Mouse (Mus musculus) embryonic facial prominence, embryonic 12.5 days (tissue): ENCODE measurements around the gene Cnn2. TPM values are rescaled to one million over a fixed set of nuclear protein-coding genes. Genes with fewer than 3 reads are reported as not detected.

Experiments
- polyA plus RNA-seq: library from polyadenylated mRNA; unstranded; fragments of >200 nt; fragmentation: Nextera tagmentation; extraction: Ambion mirVana; gene quantifications from 2 replicates; pipeline ENCODE4 v1.2.1, GENCODE M21; 2016

Cnn2 gene
- polyA plus RNA-seq, 1 experiment from 2014 or later: 313 TPM

Other genes with a start within 250 kb of the Cnn2 start
- 49.6 and 54.0 TPM in 2 replicates for gene Polrmt, start 242.0 kb upstream of the Cnn2 start, polyA plus RNA-seq
- gene Fgf22, start 233.5 kb upstream of the Cnn2 start, polyA plus RNA-seq: 0.33 and 0.65 TPM in 2 replicates
- gene Rnf126, start 221.6 kb upstream of the Cnn2 start, polyA plus RNA-seq: 109 and 111 TPM in 2 replicates
- 3.5 and 3.7 TPM in 2 replicates for gene Fstl3, start 211.3 kb upstream of the Cnn2 start, polyA plus RNA-seq
- 0.06 TPM in 1 of 2 replicates, not detected in the other for gene Prss57, start 197.6 kb upstream of the Cnn2 start, polyA plus RNA-seq
- 132 and 142 TPM in 2 replicates for gene Palm, start 195.0 kb upstream of the Cnn2 start, polyA plus RNA-seq
- 2.0 and 3.1 TPM in 2 replicates for gene Misp, start 167.6 kb upstream of the Cnn2 start, polyA plus RNA-seq
- 352 and 363 TPM in 2 replicates for gene Ptbp1, start 134.2 kb upstream of the Cnn2 start, polyA plus RNA-seq
- 10.1 and 11.3 TPM in 2 replicates for gene Prtn3, start 114.1 kb upstream of the Cnn2 start, polyA plus RNA-seq
- 169 and 181 TPM in 2 replicates for gene Plppr3, start 114.0 kb upstream of the Cnn2 start, polyA plus RNA-seq
- 0.33 and 0.55 TPM in 2 replicates for gene Elane, start 102.3 kb upstream of the Cnn2 start, polyA plus RNA-seq
- gene Cfd, start 97.7 kb upstream of the Cnn2 start, polyA plus RNA-seq: not detected in 2 replicates
- 60.4 and 60.9 TPM in 2 replicates for gene Med16, start 79.7 kb upstream of the Cnn2 start, polyA plus RNA-seq
- 5.0 and 18.8 TPM in 2 replicates for gene Gm26602, start 77.7 kb upstream of the Cnn2 start, polyA plus RNA-seq
- 0.85 and 1.4 TPM in 2 replicates for gene Kiss1r, start 71.6 kb upstream of the Cnn2 start, polyA plus RNA-seq
- gene R3hdm4, start 67.4 kb upstream of the Cnn2 start, polyA plus RNA-seq: 159 and 166 TPM in 2 replicates
- 4.9 and 6.6 TPM in 2 replicates for gene Arid3a, start 61.5 kb upstream of the Cnn2 start, polyA plus RNA-seq
- 118 and 120 TPM in 2 replicates for gene Wdr18, start 28.4 kb upstream of the Cnn2 start, polyA plus RNA-seq
- 0.50 and 0.92 TPM in 2 replicates for gene Grin3b, start 17.9 kb upstream of the Cnn2 start, polyA plus RNA-seq
- gene Tmem259, start 4.3 kb upstream of the Cnn2 start, polyA plus RNA-seq: 24.3 and 25.9 TPM in 2 replicates
- 2.6 and 3.9 TPM in 2 replicates for gene Abca7, start 7.9 kb downstream of the Cnn2 start, polyA plus RNA-seq
- gene Arhgap45, start 28.1 kb downstream of the Cnn2 start, polyA plus RNA-seq: 7.1 and 8.1 TPM in 2 replicates
- 227 and 245 TPM in 2 replicates for gene Polr2e, start 51.2 kb downstream of the Cnn2 start, polyA plus RNA-seq
- 475 and 505 TPM in 2 replicates for gene Gpx4, start 58.6 kb downstream of the Cnn2 start, polyA plus RNA-seq
- 15.2 and 16.1 TPM in 2 replicates for gene Sbno2, start 117.0 kb downstream of the Cnn2 start, polyA plus RNA-seq
- 17.2 and 18.5 TPM in 2 replicates for gene Stk11, start 127.2 kb downstream of the Cnn2 start, polyA plus RNA-seq
- 457 and 481 TPM in 2 replicates for gene Atp5d, start 150.0 kb downstream of the Cnn2 start, polyA plus RNA-seq
- 8.4 and 8.5 TPM in 2 replicates for gene Cbarp, start 152.3 kb downstream of the Cnn2 start, polyA plus RNA-seq
- 33.4 and 35.1 TPM in 2 replicates for gene Midn, start 159.7 kb downstream of the Cnn2 start, polyA plus RNA-seq
- gene Cirbp, start 177.4 kb downstream of the Cnn2 start, polyA plus RNA-seq: 151 and 159 TPM in 2 replicates
- 11.6 and 13.0 TPM in 2 replicates for gene 1600002K03Rik, start 184.4 kb downstream of the Cnn2 start, polyA plus RNA-seq
- 55.8 and 56.9 TPM in 2 replicates for gene Efna2, start 190.9 kb downstream of the Cnn2 start, polyA plus RNA-seq
- gene Mum1, start 237.8 kb downstream of the Cnn2 start, polyA plus RNA-seq: 85.1 and 93.4 TPM in 2 replicates